Mouse (Mus musculus) MEL (cell line): Measurements from ENCODE around the gene Gprin3. TPM values are rescaled to one million over a fixed set of nuclear protein-coding genes. Genes with fewer than 3 reads are reported as not detected.

ENCODE experiments used
- DNase-seq: peaks from one replicate; pipeline ENCODE4 v3.0.0; 2011; ENCODE audit warnings: low read depth, low spot score
- H3K27ac ChIP-seq: 2 replicates; pipeline ENCODE4 v1.5.1; 2012; ENCODE audit warnings: low read depth, mild to moderate bottlenecking, control low read depth, low read length, moderate library complexity; ENCODE audit not compliant: control insufficient read depth
- H3K27me3 ChIP-seq, 2 experiments: fragments of 150-350 bp in 1 of 2; sonication (generic) in 1 of 2; 2 replicates each; pipeline ENCODE4 v1.6.1; 2012; ENCODE audit warnings: low read length in 2 of 2, mild to moderate bottlenecking in 2 of 2, improper control_type of control experiment in 1 of 2, moderate library complexity in 1 of 2; ENCODE audit not compliant: insufficient read depth in 2 of 2, control insufficient read depth in 1 of 2
- H3K36me3 ChIP-seq, 2 experiments: 2 replicates each; pipeline ENCODE4 v1.6.1; 2012 to 2014; ENCODE audit warnings: low read length in 2 of 2, improper control_type of control experiment in 1 of 2, inconsistent platforms in 1 of 2, mild to moderate bottlenecking in 1 of 2; ENCODE audit not compliant: insufficient read depth in 2 of 2, control insufficient read depth in 1 of 2
- H3K4me1 ChIP-seq, 2 experiments: fragments of 150-350 bp in 1 of 2; sonication (generic) in 1 of 2; 2 replicates each; pipeline ENCODE4 v1.6.1; 2012; ENCODE audit warnings: low read length in 2 of 2, improper control_type of control experiment in 1 of 2, mild to moderate bottlenecking in 1 of 2; ENCODE audit not compliant: insufficient read depth in 2 of 2, control insufficient read depth in 1 of 2
- H3K4me3 ChIP-seq, 2 experiments: fragments of 150-350 bp in 1 of 2; sonication (generic) in 1 of 2; 2 replicates each; pipeline ENCODE4 v1.5.1; 2012; ENCODE audit warnings: low read depth in 2 of 2, low read length in 2 of 2, mild to moderate bottlenecking in 2 of 2, moderate library complexity in 2 of 2, control low read depth in 1 of 2, improper control_type of control experiment in 1 of 2; ENCODE audit not compliant: control insufficient read depth in 1 of 2, insufficient read depth in 1 of 2
- H3K79me2 ChIP-seq: 2 replicates; pipeline ENCODE4 v1.6.1; 2012; ENCODE audit warnings: mild to moderate bottlenecking, low read length, moderate library complexity; ENCODE audit not compliant: control insufficient read depth, poor library complexity, insufficient read depth
- H3K9ac ChIP-seq: 2 replicates; pipeline ENCODE4 v1.6.1; 2012; ENCODE audit warnings: low read depth, mild to moderate bottlenecking, control low read depth, low read length, moderate library complexity; ENCODE audit not compliant: control insufficient read depth, poor library complexity, severe bottlenecking
- H3K9me3 ChIP-seq: fragments of 150-350 bp; sonication (generic); replicated peaks from 2 replicates; pipeline ENCODE4 v1.6.1; 2012; ENCODE audit warnings: mild to moderate bottlenecking, low read length, improper control_type of control experiment, moderate library complexity; ENCODE audit not compliant: insufficient read depth
- BHLHE40 ChIP-seq: IDR thresholded peaks from 2 replicates; pipeline ENCODE4 v1.6.1; 2012; ENCODE audit warnings: low read depth, mild to moderate bottlenecking, inconsistent platforms, low read length, improper control_type of control experiment, borderline replicate concordance
- CTCF ChIP-seq, 3 experiments: IDR thresholded peaks in 2 of 3; conservative IDR thresholded peaks in 1 of 3; 2 replicates each; pipeline ENCODE4 v1.5.1; 2011 to 2012; ENCODE audit warnings: low read length in 3 of 3, low read depth in 2 of 3, mild to moderate bottlenecking in 2 of 3, improper control_type of control experiment in 1 of 3, inconsistent platforms in 1 of 3, mixed read lengths in 1 of 3, moderate library complexity in 1 of 3; ENCODE audit not compliant: control insufficient read depth in 1 of 3, insufficient read depth in 1 of 3, poor library complexity in 1 of 3, severe bottlenecking in 1 of 3
- EP300 ChIP-seq, 2 experiments: IDR thresholded peaks; 2 replicates each; pipeline ENCODE4 v1.6.1; 2011; ENCODE audit warnings: improper control_type of control experiment in 2 of 2, low read length in 2 of 2, low read depth in 1 of 2, mild to moderate bottlenecking in 1 of 2
- GABPA ChIP-seq: IDR thresholded peaks from 2 replicates; pipeline ENCODE4 v1.6.1; 2012; ENCODE audit warnings: low read depth, mild to moderate bottlenecking, inconsistent platforms, low read length, improper control_type of control experiment, moderate library complexity
- MAFK ChIP-seq: IDR thresholded peaks from 2 replicates; pipeline ENCODE4 v1.6.1; 2011; ENCODE audit warnings: low read depth, mild to moderate bottlenecking, low read length, improper control_type of control experiment, borderline replicate concordance
- MAX ChIP-seq: IDR thresholded peaks from 2 replicates; pipeline ENCODE4 v1.6.1; 2011; ENCODE audit warnings: low read length, improper control_type of control experiment
- MAZ ChIP-seq: IDR thresholded peaks from 2 replicates; pipeline ENCODE4 v1.6.1; 2012; ENCODE audit warnings: low read depth, mild to moderate bottlenecking, inconsistent platforms, low read length, improper control_type of control experiment
- MYC ChIP-seq: IDR thresholded peaks from 2 replicates; pipeline ENCODE4 v1.6.1; 2011; ENCODE audit warnings: low read depth, mild to moderate bottlenecking, low read length, improper control_type of control experiment, moderate library complexity
- NRF1 ChIP-seq: IDR thresholded peaks from 2 replicates; pipeline ENCODE4 v1.6.1; 2014; ENCODE audit warnings: low read depth, mild to moderate bottlenecking, inconsistent platforms, low read length, improper control_type of control experiment, moderate library complexity; ENCODE audit not compliant: poor library complexity, insufficient read depth, severe bottlenecking
- POLR2A ChIP-seq, 2 experiments: IDR thresholded peaks; 2 replicates each; pipeline ENCODE4 v1.6.1; 2011 to 2012; ENCODE audit warnings: low read length in 2 of 2, mild to moderate bottlenecking in 2 of 2, control low read depth in 1 of 2, improper control_type of control experiment in 1 of 2, low read depth in 1 of 2, moderate library complexity in 1 of 2; ENCODE audit not compliant: control insufficient read depth in 1 of 2, insufficient read depth in 1 of 2, poor library complexity in 1 of 2
- POLR2AphosphoS5 ChIP-seq: IDR thresholded peaks from 2 replicates; pipeline ENCODE4 v1.6.1; 2012; ENCODE audit warnings: low read depth, borderline replicate concordance, mild to moderate bottlenecking, inconsistent platforms, low read length, moderate library complexity, mixed read lengths
- RAD21 ChIP-seq: IDR thresholded peaks from 2 replicates; pipeline ENCODE4 v1.6.1; 2011; ENCODE audit warnings: mild to moderate bottlenecking, low read depth, low read length, improper control_type of control experiment
- SIN3A ChIP-seq: IDR thresholded peaks from 2 replicates; pipeline ENCODE4 v1.6.1; 2012; ENCODE audit warnings: low read length, improper control_type of control experiment, inconsistent platforms
- TAL1 ChIP-seq: IDR thresholded peaks from 2 replicates; pipeline ENCODE4 v1.6.1; 2012; ENCODE audit warnings: mild to moderate bottlenecking, inconsistent platforms, low read length, moderate library complexity, mixed read lengths
- TBP ChIP-seq: IDR thresholded peaks from 2 replicates; pipeline ENCODE4 v1.8.0; 2011; ENCODE audit warnings: low read depth, low read length, improper control_type of control experiment
- USF1 ChIP-seq: IDR thresholded peaks from 2 replicates; pipeline ENCODE4 v1.6.1; 2014; ENCODE audit warnings: low read depth, mild to moderate bottlenecking, inconsistent platforms, low read length, improper control_type of control experiment, moderate library complexity
- ZKSCAN1 ChIP-seq: IDR thresholded peaks from 2 replicates; pipeline ENCODE4 v1.6.1; 2012; ENCODE audit warnings: low read depth, mild to moderate bottlenecking, inconsistent platforms, low read length, improper control_type of control experiment, moderate library complexity
- ZMIZ1 ChIP-seq: IDR thresholded peaks from 2 replicates; pipeline ENCODE4 v1.6.1; 2012; ENCODE audit warnings: low read depth, mild to moderate bottlenecking, inconsistent platforms, low read length, improper control_type of control experiment, moderate library complexity
- ZNF384 ChIP-seq: IDR thresholded peaks from 2 replicates; pipeline ENCODE4 v1.6.1; 2012; ENCODE audit warnings: low read depth, mild to moderate bottlenecking, inconsistent platforms, low read length, improper control_type of control experiment
- polyA plus RNA-seq, 2 experiments: library from polyadenylated mRNA; stranded (reverse) in 1 of 2; unstranded in 1 of 2; fragments of >175 nt in 1 of 2; fragments of >200 nt in 1 of 2; gene quantifications; 2 replicates each; pipeline versions ENCODE4 v1.2.1 to v1.2.4; 2012; ENCODE audit warnings: low replicate concordance in 2 of 2, low read depth in 1 of 2; ENCODE audit not compliant: insufficient read length in 2 of 2, insufficient read depth in 1 of 2, missing spikeins in 1 of 2
- total RNA-seq: library from RNA; depleted of rRNA; stranded (reverse); fragments of 300-350 nt; gene quantifications from 2 replicates; pipeline ENCODE4 v1.2.3, GENCODE M21; 2012

Gprin3 gene
- total and polyA plus RNA-seq, 3 experiments, result not detected

- TF ChIP-seq POLR2A (IDR thresholded peaks at IDR 0.05; ENCODE audit: control insufficient read depth in 1 of 2, insufficient read depth in 1 of 2, low read depth in 1 of 2, low read length in 2 of 2, poor library complexity in 1 of 2) (no peak), BHLHE40 (no peak), MYC (no peak), POLR2AphosphoS5 (no peak), GABPA (no peak), USF1 (no peak), CTCF (IDR thresholded peaks at IDR 0.05 in 2 of 3, conservative IDR thresholded peaks at IDR 0.05 in 1 of 3; ENCODE audit: control insufficient read depth in 1 of 3, insufficient read depth in 1 of 3, low read depth in 2 of 3, low read length in 3 of 3, poor library complexity in 1 of 3, severe bottlenecking in 1 of 3) (no peak), SIN3A (no peak), ZKSCAN1 (no peak), RAD21 (no peak), ZMIZ1 (no peak), ZNF384 (no peak), MAX (no peak)
- no peaks in the 10 kb centered on the region for H3K27me3 ChIP-seq
- no peaks in the 10 kb centered on the region for H3K4me1 ChIP-seq
- no peaks in the 10 kb centered on the region for H3K36me3 ChIP-seq
- H3K9ac ChIP-seq, result no peak overlapping the region
- H3K27ac ChIP-seq, result no peak overlapping the region
- no peak for DNase-seq
- H3K79me2 ChIP-seq, result no peaks in the 10 kb centered on the region
- no peaks in the 10 kb centered on the region for H3K9me3 ChIP-seq
- H3K4me3 ChIP-seq, result no peak overlapping the region
These were observed 111.0 kb downstream of the Gprin3 start for GRCm38 (mm10) chr6:59315090-59315489.

GRCm38 (mm10) chr6:59313162-59313561 is 112.9 kb downstream of the Gprin3 start:
- no peaks in the 10 kb centered on the region for H3K36me3 ChIP-seq
- H3K27ac ChIP-seq, result no peak overlapping the region
- no peak overlapping the region for H3K4me3 ChIP-seq
- TF ChIP-seq POLR2A (IDR thresholded peaks at IDR 0.05; ENCODE audit: control insufficient read depth in 1 of 2, insufficient read depth in 1 of 2, low read depth in 1 of 2, low read length in 2 of 2, poor library complexity in 1 of 2) (no peak), TBP (no peak), SIN3A (no peak), BHLHE40 (no peak), TAL1 (no peak), EP300 (IDR thresholded peaks at IDR 0.05; ENCODE audit: low read depth in 1 of 2, low read length in 2 of 2) (no peak), MAFK (no peak), ZMIZ1 (no peak), ZNF384 (no peak), NRF1 (no peak), MAX (no peak), MAZ (no peak)
- no peak overlapping the region for H3K9ac ChIP-seq
- no peak for DNase-seq
- H3K79me2 ChIP-seq, result no peaks in the 10 kb centered on the region
- H3K4me1 ChIP-seq, result no peaks in the 10 kb centered on the region
- no peaks in the 10 kb centered on the region for H3K9me3 ChIP-seq
- no peaks in the 10 kb centered on the region for H3K27me3 ChIP-seq
